Mouse (Mus musculus): ENCODE measurements around the gene Hist1h1d.
"Not testable (repeated sequence)": the region's sequence is repeated elsewhere in the genome, so short reads cannot be mapped to it uniquely, and the experiment has no call there.

Hist1h1d gene

DNA sequence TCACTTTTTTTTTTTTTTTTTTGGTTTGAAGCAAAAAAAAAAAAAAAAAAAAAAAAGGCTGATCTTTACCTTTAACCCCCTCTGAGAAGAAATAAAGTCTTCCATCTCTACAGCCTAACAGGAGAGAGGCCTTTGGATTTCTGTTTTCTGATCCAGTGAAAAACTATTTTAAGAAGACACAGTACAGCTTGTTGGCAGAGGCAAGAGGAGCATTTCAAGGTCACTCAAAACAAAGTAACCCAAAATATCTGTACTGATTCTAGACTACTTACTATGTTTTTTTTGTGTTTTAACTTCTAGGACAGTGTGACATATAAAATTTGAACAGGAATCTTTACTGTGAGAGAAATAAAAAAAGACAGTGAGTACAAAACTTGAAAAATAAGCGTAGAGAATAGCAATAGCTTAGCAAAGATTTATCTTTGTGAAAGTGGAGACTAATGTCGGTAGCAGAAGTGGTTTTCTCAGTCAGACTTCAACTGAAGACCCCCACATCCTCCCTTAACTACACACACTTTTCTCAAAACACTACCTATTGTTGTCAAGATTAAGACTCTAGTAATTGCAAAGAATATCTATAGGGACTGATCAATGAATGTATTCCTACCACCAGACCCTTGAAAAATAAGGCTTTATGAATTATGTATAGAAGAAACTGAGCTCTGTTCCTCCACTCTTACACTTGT lies 23.4 kb upstream of the Hist1h1d start:
- no peak for DNase-seq (ENCODE audit: low spot score in 2 of 2)

DNA sequence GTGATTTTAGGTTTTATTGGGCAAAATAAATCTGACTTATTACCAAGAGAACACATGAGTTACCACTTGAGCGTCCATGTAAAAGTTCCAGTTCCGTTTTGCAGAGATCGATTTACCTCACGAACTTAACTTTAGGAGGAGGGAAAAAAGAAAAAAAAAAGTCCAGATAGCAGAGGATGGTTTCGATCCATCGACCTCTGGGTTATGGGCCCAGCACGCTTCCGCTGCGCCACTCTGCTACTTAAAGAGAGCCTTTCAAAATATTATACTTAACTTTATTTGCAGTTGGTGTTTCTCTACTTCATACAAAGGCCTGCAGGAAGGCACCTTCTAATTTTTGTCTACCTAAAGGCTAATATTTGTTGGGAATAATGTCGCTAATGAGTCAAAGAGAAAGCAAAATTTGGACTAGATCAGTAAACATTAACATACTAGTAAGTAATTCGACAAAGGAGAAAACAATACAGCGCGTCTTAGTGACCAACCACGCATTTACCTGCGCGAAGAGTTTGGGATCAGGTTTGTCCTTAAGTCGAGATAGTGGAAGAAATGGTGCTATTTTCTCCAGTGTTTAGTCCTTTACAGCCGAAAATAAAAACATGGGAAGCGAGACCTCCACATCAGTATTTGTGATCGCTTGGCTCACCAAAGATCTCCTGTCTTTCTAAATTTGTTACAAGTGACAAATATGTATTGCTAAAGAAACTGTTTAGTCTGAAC lies 22.7 kb upstream of the Hist1h1d start:
- DNase-seq (ENCODE audit: low spot score in 2 of 2) = peak in 1 of 2 experiments; percentile 60

GRCm38 (mm10) chr13:23530901-23531875 lies 21.9 kb upstream of the Hist1h1d start, which contains the start of gene Hist1h4h:
TSS of gene Hist1h4h (plus strand) at chr13:23531050.
- DNase-seq (ENCODE audit: low spot score in 2 of 2) = peak; percentile 87 to 96

GRCm38 (mm10) chr13:23532262-23533075 lies 20.6 kb upstream of the Hist1h1d start:
- DNase-seq (ENCODE audit: low spot score in 2 of 2) = no peak

GRCm38 (mm10) chr13:23533560-23534367 lies 19.3 kb upstream of the Hist1h1d start, which contains the start of gene Hist1h2af:
TSS of gene Hist1h2af (plus strand) at chr13:23533906.
- DNase-seq (ENCODE audit: low spot score in 2 of 2) = peak in 1 of 2 experiments; percentile 59

GRCm38 (mm10) chr13:23534368-23535131 lies 18.5 kb upstream of the Hist1h1d start:
- no peak for DNase-seq (ENCODE audit: low spot score in 2 of 2)

DNA sequence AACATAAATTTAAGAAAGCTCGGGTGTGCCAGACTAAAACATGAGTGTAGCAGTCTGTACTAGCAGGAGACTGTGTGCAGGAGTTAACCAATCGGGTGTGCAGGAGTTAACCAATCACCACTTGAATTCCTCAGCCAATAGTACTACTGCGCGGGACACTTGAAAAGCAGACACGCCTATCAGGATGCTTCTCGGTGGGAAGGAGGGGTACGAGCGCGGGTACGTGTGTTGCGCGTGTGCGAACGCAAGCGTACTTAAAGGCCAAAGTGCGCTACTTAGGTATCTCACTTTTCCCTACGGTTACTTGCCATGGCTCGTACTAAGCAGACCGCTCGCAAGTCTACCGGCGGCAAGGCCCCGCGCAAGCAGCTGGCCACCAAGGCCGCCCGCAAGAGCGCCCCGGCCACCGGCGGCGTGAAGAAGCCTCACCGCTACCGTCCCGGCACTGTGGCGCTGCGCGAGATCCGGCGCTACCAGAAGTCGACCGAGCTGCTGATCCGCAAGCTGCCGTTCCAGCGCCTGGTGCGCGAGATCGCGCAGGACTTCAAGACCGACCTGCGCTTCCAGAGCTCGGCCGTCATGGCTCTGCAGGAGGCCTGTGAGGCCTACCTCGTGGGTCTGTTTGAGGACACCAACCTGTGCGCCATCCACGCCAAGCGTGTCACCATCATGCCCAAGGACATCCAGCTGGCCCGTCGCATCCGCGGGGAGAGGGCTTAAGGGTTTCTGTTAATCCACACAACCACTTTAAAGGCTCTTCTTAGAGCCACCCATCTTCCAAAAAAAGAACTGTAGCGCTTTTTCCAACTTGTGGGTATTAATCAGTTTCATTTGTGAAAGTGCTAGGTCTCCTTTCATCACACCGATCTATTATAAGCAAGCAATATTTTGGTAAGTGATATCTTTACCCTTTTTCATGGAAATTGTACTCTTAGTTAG lies 17.7 kb upstream of the Hist1h1d start, which contains the start of gene Hist1h3g:
Gene Hist1h3g (plus strand): TSS at position 286 of the 939 bp plus-strand sequence.
- DNase-seq (ENCODE audit: low spot score in 2 of 2) = peak; percentile 72 to 84

DNA sequence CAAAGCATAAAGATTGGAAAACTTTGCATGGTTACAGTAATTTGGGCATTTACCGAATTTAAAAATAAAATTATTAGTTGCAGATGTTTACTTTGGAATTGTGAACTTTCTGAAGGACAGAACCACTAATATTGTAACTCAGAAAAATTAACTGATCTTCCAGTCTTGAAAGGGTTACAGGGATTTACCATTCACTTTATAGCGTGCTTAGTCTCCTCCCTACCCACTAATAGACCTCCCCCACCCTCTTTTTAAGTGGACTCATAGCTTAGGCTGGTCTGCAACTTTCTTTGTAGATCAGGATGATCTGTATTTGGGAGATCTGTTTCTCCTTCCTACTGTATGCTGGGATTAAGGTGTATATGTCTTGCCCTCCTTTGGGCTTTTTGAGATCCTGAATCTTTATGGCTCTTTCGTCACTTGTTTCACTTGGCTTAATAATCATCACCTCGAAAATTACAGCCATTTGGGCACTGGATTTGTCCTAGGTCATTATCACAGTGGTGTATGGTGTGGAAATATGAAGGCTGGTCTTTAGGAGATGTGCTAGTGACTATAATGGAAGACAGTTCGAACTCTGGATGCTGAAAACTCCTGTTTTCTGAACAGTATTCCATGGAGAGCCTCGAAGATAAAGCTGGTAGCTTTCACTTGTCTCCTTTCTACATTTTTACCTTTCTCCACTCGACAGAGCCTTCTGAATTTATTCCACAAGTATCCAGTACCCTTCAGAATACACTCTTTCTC lies 16.8 kb upstream of the Hist1h1d start:
- no peak for DNase-seq (ENCODE audit: low spot score in 2 of 2)

- DNase-seq (ENCODE audit: low spot score in 2 of 2) = no peak
These were observed 15.9 kb upstream of the Hist1h1d start for GRCm38 (mm10) chr13:23537006-23537710.

DNA sequence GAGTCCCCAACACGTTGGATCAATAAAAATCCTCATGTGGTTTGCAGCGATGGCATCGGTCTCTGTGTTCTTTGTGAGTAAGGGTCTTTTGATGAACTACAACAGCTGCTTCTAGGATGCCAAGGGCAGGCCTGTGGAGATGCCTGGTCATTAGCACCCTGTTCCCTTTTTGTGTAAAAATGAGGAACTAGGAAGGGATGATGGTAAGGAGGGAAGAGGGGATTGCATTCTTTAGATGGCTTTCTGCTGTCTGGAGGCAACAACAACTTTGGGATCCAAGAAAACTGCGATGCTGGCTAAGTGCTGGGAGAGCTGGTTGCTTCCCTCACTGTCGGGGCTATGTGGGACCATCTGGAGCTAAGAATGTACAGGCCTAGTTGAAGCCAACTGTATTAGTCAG lies 14.8 kb upstream of the Hist1h1d start:
- no peak for DNase-seq (ENCODE audit: low spot score in 2 of 2)

GRCm38 (mm10) chr13:23539821-23540220 lies 13.2 kb upstream of the Hist1h1d start:
- DNase-seq (ENCODE audit: low spot score in 2 of 2) = not testable (repeated sequence)

- no peak for DNase-seq (ENCODE audit: low spot score in 2 of 2)
These were observed 11.6 kb upstream of the Hist1h1d start for GRCm38 (mm10) chr13:23541497-23541896.

DNA sequence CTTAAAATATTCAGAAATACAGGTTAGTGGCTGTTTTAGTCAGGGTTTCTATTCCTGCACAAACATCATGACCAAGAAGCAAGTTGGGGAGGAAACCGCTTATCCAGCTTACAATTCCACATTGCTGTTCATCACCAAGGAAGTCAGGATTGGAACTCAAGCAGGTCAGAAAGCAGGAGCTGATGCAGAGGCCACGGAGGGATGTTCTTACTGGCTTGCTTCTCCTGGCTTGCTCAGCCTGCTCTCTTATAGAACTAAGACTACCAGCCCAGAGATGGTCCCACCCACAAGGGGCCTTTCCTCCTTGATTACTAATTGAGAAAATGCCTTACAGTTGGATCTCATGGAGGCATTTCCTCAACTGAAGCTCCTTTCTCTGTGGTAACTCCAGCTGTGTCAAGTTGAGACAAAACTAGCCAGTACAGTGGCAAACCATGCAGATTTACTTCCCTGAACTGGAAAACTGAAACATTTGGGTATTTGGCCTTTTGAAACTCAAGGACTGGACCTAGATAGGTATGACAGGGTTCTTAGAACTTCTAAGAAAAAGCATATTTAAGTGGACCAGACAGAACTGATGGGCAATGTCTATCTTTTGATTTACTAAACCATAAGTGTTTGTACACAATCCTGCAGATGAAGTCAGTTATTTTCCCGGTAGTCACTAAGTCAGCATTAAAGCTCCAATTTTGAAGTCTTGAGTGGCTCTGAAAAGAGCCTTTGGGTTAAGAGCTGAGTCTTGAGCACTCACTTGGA lies 10.7 kb upstream of the Hist1h1d start:
- DNase-seq (ENCODE audit: low spot score in 2 of 2) = not testable (repeated sequence)

- not testable (repeated sequence) for DNase-seq (ENCODE audit: low spot score in 2 of 2)
These were observed 10.0 kb upstream of the Hist1h1d start, which contains the start of gene Hist1h2bh for GRCm38 (mm10) chr13:23542999-23543607. TSS of gene Hist1h2bh (minus strand) at chr13:23543392.
